Mouse (Mus musculus) midbrain, embryonic 11.5 days (tissue): ENCODE results near the gene Tmco1. TPM values are rescaled to one million over a fixed set of nuclear protein-coding genes. Genes with fewer than 3 reads are reported as not detected.

Experiments used
- ATAC-seq: fragments of 200-750 bp; cut with Nextera tagmentation; 2 replicates; pipeline ENCODE4 v1.8.0; 2017; ENCODE audit warnings: moderate TSS enrichment, moderate library complexity; ENCODE audit not compliant: low FRiP score
- DNase-seq: peaks from one replicate; pipeline ENCODE4 v3.0.0; 2015; ENCODE audit warnings: low spot score; ENCODE audit errors: missing footprints
- H3K27ac ChIP-seq: fragments of 300-500 bp; sonication (generic); 2 replicates; pipeline ENCODE4 v1.5.1; 2014; ENCODE audit warnings: low read depth, low read length
- H3K27me3 ChIP-seq: fragments of 300-500 bp; sonication (generic); 2 replicates; pipeline ENCODE4 v1.6.1; 2014; ENCODE audit warnings: mild to moderate bottlenecking, low read length, moderate library complexity, mixed read lengths; ENCODE audit not compliant: control insufficient read depth, insufficient read depth
- H3K36me3 ChIP-seq: fragments of 300-500 bp; sonication (generic); 2 replicates; pipeline ENCODE4 v1.6.1; 2014; ENCODE audit warnings: mild to moderate bottlenecking, low read length, moderate library complexity, mixed read lengths; ENCODE audit not compliant: control insufficient read depth, insufficient read depth
- H3K4me1 ChIP-seq: fragments of 300-500 bp; sonication (generic); 2 replicates; pipeline ENCODE4 v1.6.1; 2014; ENCODE audit warnings: low read length; ENCODE audit not compliant: control insufficient read depth, insufficient read depth
- H3K4me2 ChIP-seq: fragments of 300-500 bp; sonication (generic); 2 replicates; pipeline ENCODE4 v1.6.1; 2014; ENCODE audit warnings: mild to moderate bottlenecking, moderate library complexity
- H3K4me3 ChIP-seq: fragments of 300-500 bp; sonication (generic); 2 replicates; pipeline ENCODE4 v1.5.1; 2014; ENCODE audit warnings: low read depth, low read length
- H3K9ac ChIP-seq: fragments of 300-500 bp; sonication (generic); 2 replicates; pipeline ENCODE4 v1.6.1; 2014; ENCODE audit warnings: low read length
- H3K9me3 ChIP-seq: fragments of 300-500 bp; sonication (generic); 2 replicates; pipeline ENCODE4 v1.6.1; 2016; ENCODE audit warnings: low read length; ENCODE audit not compliant: control insufficient read depth
- WGBS: fragments of 180-500 bp; shearing (Covaris S2); extraction: QIAGEN DNeasy Blood & Tissue Kit; methylation state at CpG from one replicate; pipeline ENCODE4 v1.1.7; 2014; 5-methylcytosine and 5-hydroxymethylcytosine counted together
- polyA plus RNA-seq: library from polyadenylated mRNA; unstranded; fragments of >200 nt; fragmentation: Nextera tagmentation; extraction: Ambion mirVana; gene quantifications from 2 replicates; pipeline ENCODE4 v1.2.1, GENCODE M21; 2014

Gene Tmco1
- polyA plus RNA-seq, 1 experiment from 2014 or later, result 94.2 TPM

GRCm38 (mm10) chr1:167357387-167357786, 49.2 kb downstream of the Tmco1 start:
- Histone ChIP-seq H3K27me3 (no peaks in the 10 kb centered on the region), H3K27ac (no peak overlapping the region), H3K4me3 (no peak overlapping the region), H3K36me3 (peaks cover 5% of the 10 kb centered on the region; the same call in 1 of the 2 replicates), H3K9ac (no peak overlapping the region), H3K9me3 (no peaks in the 10 kb centered on the region), H3K4me2 (no peak overlapping the region), H3K4me1 (no peaks in the 10 kb centered on the region)
- ATAC-seq (no peak), DNase-seq (no peak)
- 93% methylated on average over 9 of the region's 9 CpGs for WGBS

GRCm38 (mm10) chr1:167358731-167359130, 50.6 kb downstream of the Tmco1 start:
- Histone ChIP-seq H3K4me1 (no peaks in the 10 kb centered on the region), H3K9ac (no peak overlapping the region), H3K36me3 (peaks cover 5% of the 10 kb centered on the region; the same call in 1 of the 2 replicates), H3K4me3 (no peak overlapping the region), H3K4me2 (no peak overlapping the region), H3K27ac (no peak overlapping the region), H3K27me3 (no peaks in the 10 kb centered on the region), H3K9me3 (no peaks in the 10 kb centered on the region)
- no peak for DNase-seq
- WGBS, result 88% methylated on average over 9 of the region's 9 CpGs
- ATAC-seq, result no peak

- ATAC-seq (no peak), DNase-seq (no peak)
- H3K9ac ChIP-seq, result no peak overlapping the region
- no peak overlapping the region for H3K4me2 ChIP-seq
- H3K36me3 ChIP-seq, result peaks cover 2% of the 10 kb centered on the region; the same call in 1 of the 2 replicates
- no peaks in the 10 kb centered on the region for H3K4me1 ChIP-seq
- no peaks in the 10 kb centered on the region for H3K9me3 ChIP-seq
- 66% methylated on average over 4 of the region's 4 CpGs for WGBS
- no peak overlapping the region for H3K27ac ChIP-seq
- no peak overlapping the region for H3K4me3 ChIP-seq
- H3K27me3 ChIP-seq, result no peaks in the 10 kb centered on the region
These were observed 52.1 kb downstream of the Tmco1 start for GRCm38 (mm10) chr1:167360268-167360667.

GRCm38 (mm10) chr1:167362819-167363218, 54.6 kb downstream of the Tmco1 start:
- Histone ChIP-seq H3K9me3 (no peaks in the 10 kb centered on the region), H3K4me1 (no peaks in the 10 kb centered on the region), H3K27me3 (no peaks in the 10 kb centered on the region), H3K9ac (no peak overlapping the region), H3K4me2 (no peak overlapping the region), H3K4me3 (no peak overlapping the region), H3K27ac (no peak overlapping the region), H3K36me3 (peaks cover 2% of the 10 kb centered on the region; the same call in 1 of the 2 replicates)
- ATAC-seq, result no peak
- DNase-seq, result no peak
- WGBS, result 87% methylated on average over 4 of the region's 4 CpGs

- peaks cover 2% of the 10 kb centered on the region; the same call in 1 of the 2 replicates for H3K36me3 ChIP-seq
- no peak for ATAC-seq
These were observed 55.1 kb downstream of the Tmco1 start for GRCm38 (mm10) chr1:167363322-167363721.

GRCm38 (mm10) chr1:167365808-167366207, 57.6 kb downstream of the Tmco1 start:
- ATAC-seq (no peak), DNase-seq (no peak)
- Histone ChIP-seq H3K36me3 (peaks cover 2% of the 10 kb centered on the region; the same call in 1 of the 2 replicates), H3K27ac (no peak overlapping the region), H3K27me3 (no peaks in the 10 kb centered on the region), H3K4me2 (no peak overlapping the region), H3K4me3 (no peak overlapping the region), H3K4me1 (no peaks in the 10 kb centered on the region), H3K9ac (no peak overlapping the region), H3K9me3 (no peaks in the 10 kb centered on the region)
- WGBS, result 91% methylated on average over 7 of the region's 7 CpGs

More at GRCm38 (mm10) chr1:167363322-167363721, 55.1 kb downstream of the Tmco1 start:
- no peak overlapping the region for H3K4me3 ChIP-seq
- 69% methylated on average over 5 of the region's 5 CpGs for WGBS
- DNase-seq, result no peak
- no peaks in the 10 kb centered on the region for H3K27me3 ChIP-seq
- H3K27ac ChIP-seq, result no peak overlapping the region
- H3K4me1 ChIP-seq, result no peaks in the 10 kb centered on the region
- no peaks in the 10 kb centered on the region for H3K9me3 ChIP-seq
- no peak overlapping the region for H3K9ac ChIP-seq
- no peak overlapping the region for H3K4me2 ChIP-seq

GRCm38 (mm10) chr1:167366621-167367020, 58.4 kb downstream of the Tmco1 start:
- no peak for DNase-seq
- Histone ChIP-seq H3K9ac (no peak overlapping the region), H3K4me1 (no peaks in the 10 kb centered on the region)

GRCm38 (mm10) chr1:167368018-167368417, 59.8 kb downstream of the Tmco1 start:
- no peaks in the 10 kb centered on the region; the same call in 1 of the 2 replicates for H3K36me3 ChIP-seq
- H3K27me3 ChIP-seq, result no peaks in the 10 kb centered on the region
- no peaks in the 10 kb centered on the region for H3K9me3 ChIP-seq
- ATAC-seq (no peak), DNase-seq (no peak)
- H3K4me2 ChIP-seq, result no peak overlapping the region
- no peak overlapping the region for H3K9ac ChIP-seq
- no peak overlapping the region for H3K27ac ChIP-seq
- no peaks in the 10 kb centered on the region for H3K4me1 ChIP-seq
- H3K4me3 ChIP-seq, result no peak overlapping the region
- 88% methylated on average over 4 of the region's 4 CpGs for WGBS

More at GRCm38 (mm10) chr1:167366621-167367020, 58.4 kb downstream of the Tmco1 start:
- ATAC-seq, result no peak
- no peak overlapping the region for H3K4me2 ChIP-seq
- no peak overlapping the region for H3K27ac ChIP-seq
- no peaks in the 10 kb centered on the region for H3K9me3 ChIP-seq
- 92% methylated on average over 6 of the region's 6 CpGs for WGBS
- no peak overlapping the region for H3K4me3 ChIP-seq
- H3K27me3 ChIP-seq, result no peaks in the 10 kb centered on the region
- no peaks in the 10 kb centered on the region; the same call in 1 of the 2 replicates for H3K36me3 ChIP-seq

- no peak overlapping the region for H3K4me2 ChIP-seq
- no peak for DNase-seq
- H3K4me3 ChIP-seq, result no peak overlapping the region
- H3K9me3 ChIP-seq, result no peaks in the 10 kb centered on the region
- H3K9ac ChIP-seq, result no peak overlapping the region
- no peaks in the 10 kb centered on the region; the same call in 1 of the 2 replicates for H3K36me3 ChIP-seq
- 85% methylated on average over 7 of the region's 7 CpGs for WGBS
- no peak overlapping the region for H3K27ac ChIP-seq
- no peak for ATAC-seq
- H3K27me3 ChIP-seq, result no peaks in the 10 kb centered on the region
- H3K4me1 ChIP-seq, result no peaks in the 10 kb centered on the region
These were observed 60.3 kb downstream of the Tmco1 start for GRCm38 (mm10) chr1:167368513-167368912.
